Mouse (Mus musculus) C2C12 (cell line): ENCODE measurements around the gene C3ar1.

ENCODE experiments used
- CEBPB ChIP-seq: IDR thresholded peaks from one replicate; pipeline ENCODE4 v1.6.1; 2011; ENCODE audit warnings: low read depth, mild to moderate bottlenecking, control low read depth, moderate library complexity
- CTCF ChIP-seq: IDR thresholded peaks from one replicate; pipeline ENCODE4 v1.5.1; 2011; ENCODE audit not compliant: control insufficient read depth, insufficient read depth, insufficient read length
- FOSL1 ChIP-seq: IDR thresholded peaks from one replicate; pipeline ENCODE4 v1.8.0; 2011; ENCODE audit warnings: mild to moderate bottlenecking, low read length; ENCODE audit not compliant: poor library complexity, insufficient read depth, severe bottlenecking
- MAX ChIP-seq: IDR thresholded peaks from one replicate; pipeline ENCODE4 v1.6.1; 2011; ENCODE audit warnings: mild to moderate bottlenecking, control low read depth
- MYOD1 ChIP-seq: IDR thresholded peaks from one replicate; pipeline ENCODE4 v1.6.1; 2011; ENCODE audit warnings: low read depth; ENCODE audit not compliant: control insufficient read depth, insufficient read length
- MYOG ChIP-seq: IDR thresholded peaks from one replicate; pipeline ENCODE4 v1.6.1; 2011; ENCODE audit not compliant: control insufficient read depth, insufficient read length; ENCODE audit errors: extremely low read depth
- USF1 ChIP-seq: IDR thresholded peaks from one replicate; pipeline ENCODE4 v1.6.1; 2011; ENCODE audit warnings: low read depth, mild to moderate bottlenecking, control low read depth, moderate library complexity

GRCm38 (mm10) chr6:122836974-122837373 lies 19.0 kb downstream of the C3ar1 start:
- TF ChIP-seq USF1 (no peak), MAX (no peak), CTCF (no peak), FOSL1 (no peak), CEBPB (no peak), MYOD1 (no peak), MYOG (no peak)
